Mouse (Mus musculus) embryonic facial prominence, embryonic 14.5 days (tissue): ENCODE data around the gene Vps33b. TPM values are rescaled to one million over a fixed set of nuclear protein-coding genes. Genes with fewer than 3 reads are reported as not detected.
A peak's percentile ranks its signal among the peaks of the same experiment; 100 is the strongest.

Experiments
- ATAC-seq: fragments of 200-750 bp; cut with Nextera tagmentation; 2 replicates; pipeline ENCODE4 v1.8.0; 2017; ENCODE audit warnings: low read depth, moderate number of reproducible peaks, moderate TSS enrichment
- DNase-seq: peaks from one replicate; pipeline ENCODE4 v3.0.0-alpha.2; 2015; ENCODE audit warnings: low spot score
- H3K27ac ChIP-seq: fragments of 300-500 bp; sonication (generic); replicated peaks from 2 replicates; pipeline ENCODE4 v1.5.1; 2014; ENCODE audit warnings: low read depth, mild to moderate bottlenecking, low read length, moderate library complexity
- H3K27me3 ChIP-seq: fragments of 300-500 bp; sonication (generic); replicated peaks from 2 replicates; pipeline ENCODE4 v1.6.1; 2014; ENCODE audit warnings: low read length; ENCODE audit not compliant: control insufficient read depth, insufficient read depth
- H3K36me3 ChIP-seq: fragments of 300-500 bp; sonication (generic); 2 replicates; pipeline ENCODE4 v1.6.1; 2014; ENCODE audit warnings: low read length, mixed read lengths; ENCODE audit not compliant: control insufficient read depth, insufficient read depth
- H3K4me1 ChIP-seq: fragments of 300-500 bp; sonication (generic); 2 replicates; pipeline ENCODE4 v1.6.1; 2014; ENCODE audit warnings: antibody characterized with exemption, low read length; ENCODE audit not compliant: control insufficient read depth, insufficient read depth
- H3K4me2 ChIP-seq: fragments of 300-500 bp; sonication (generic); 2 replicates; pipeline ENCODE4 v1.6.1; 2014; ENCODE audit warnings: low read depth, mild to moderate bottlenecking, low read length, moderate library complexity, mixed read lengths
- H3K4me3 ChIP-seq: fragments of 300-500 bp; sonication (generic); 2 replicates; pipeline ENCODE4 v1.5.1; 2014; ENCODE audit warnings: low read depth, mild to moderate bottlenecking, low read length
- H3K9ac ChIP-seq: fragments of 300-500 bp; sonication (generic); 2 replicates; pipeline ENCODE4 v1.6.1; 2014; ENCODE audit warnings: low read depth, mild to moderate bottlenecking, low read length, moderate library complexity, mixed read lengths
- H3K9me3 ChIP-seq: fragments of 300-500 bp; sonication (generic); 2 replicates; pipeline ENCODE4 v1.6.1; 2016; ENCODE audit warnings: low read length; ENCODE audit not compliant: control insufficient read depth
- WGBS: fragments of 180-500 bp; shearing (Covaris S2); extraction: QIAGEN DNeasy Blood & Tissue Kit; methylation state at CpG from one replicate; pipeline ENCODE4 v1.1.7; 2014; 5-methylcytosine and 5-hydroxymethylcytosine counted together
- polyA plus RNA-seq: library from polyadenylated mRNA; unstranded; fragments of >200 nt; fragmentation: Nextera tagmentation; extraction: Ambion mirVana; gene quantifications from 2 replicates; pipeline ENCODE4 v1.2.1, GENCODE M21; 2014

Vps33b gene
- polyA plus RNA-seq, 1 experiment from 2014 or later: 7.0 TPM

DNA sequence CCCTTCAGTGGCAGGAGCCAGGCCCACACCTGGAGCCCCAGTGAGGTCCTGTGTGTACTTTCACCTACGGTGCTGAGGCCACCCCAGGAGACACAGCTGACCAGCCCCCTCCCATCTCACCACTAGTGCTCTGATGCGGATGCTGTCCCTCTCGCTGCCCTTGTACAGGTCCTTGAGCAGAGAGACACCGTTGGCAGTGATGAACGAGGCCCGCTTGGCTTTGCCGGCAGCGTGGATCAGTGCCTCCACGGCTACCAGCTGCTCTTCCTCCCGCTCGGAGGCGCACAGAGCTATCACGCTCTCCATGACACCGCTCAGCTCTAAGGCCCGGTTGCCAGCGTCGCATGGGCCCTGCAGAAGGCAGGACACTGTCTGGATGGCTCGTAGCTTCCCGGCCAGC, 62.0 kb downstream of the Vps33b start:
- Histone ChIP-seq H3K9ac (no peak overlapping the region), H3K9me3 (peaks cover 6% of the 10 kb centered on the region; the same call in 1 of the 2 replicates), H3K4me1 (no peaks in the 10 kb centered on the region), H3K36me3 (peaks cover 100% of the 10 kb centered on the region), H3K27me3 (no peaks in the 10 kb centered on the region), H3K27ac (no peak overlapping the region), H3K4me3 (no peak overlapping the region), H3K4me2 (no peak overlapping the region)
- 98% methylated on average over 19 of the region's 19 CpGs for WGBS
- DNase-seq: no peak
- no peak for ATAC-seq

GRCm38 (mm10) chr7:80334848-80335247, 65.4 kb downstream of the Vps33b start:
- H3K9ac ChIP-seq: no peak overlapping the region
- DNase-seq (no peak), ATAC-seq (no peak)
- H3K4me3 ChIP-seq: no peak overlapping the region
- no peak overlapping the region for H3K4me2 ChIP-seq
- H3K4me1 ChIP-seq: peaks cover 10% of the 10 kb centered on the region
- no peak overlapping the region for H3K27ac ChIP-seq
- H3K27me3 ChIP-seq: no peaks in the 10 kb centered on the region
- WGBS: 97% methylated on average over 4 of the region's 4 CpGs
- peaks cover 6% of the 10 kb centered on the region; the same call in 1 of the 2 replicates for H3K9me3 ChIP-seq
- peaks cover 78% of the 10 kb centered on the region for H3K36me3 ChIP-seq

DNA sequence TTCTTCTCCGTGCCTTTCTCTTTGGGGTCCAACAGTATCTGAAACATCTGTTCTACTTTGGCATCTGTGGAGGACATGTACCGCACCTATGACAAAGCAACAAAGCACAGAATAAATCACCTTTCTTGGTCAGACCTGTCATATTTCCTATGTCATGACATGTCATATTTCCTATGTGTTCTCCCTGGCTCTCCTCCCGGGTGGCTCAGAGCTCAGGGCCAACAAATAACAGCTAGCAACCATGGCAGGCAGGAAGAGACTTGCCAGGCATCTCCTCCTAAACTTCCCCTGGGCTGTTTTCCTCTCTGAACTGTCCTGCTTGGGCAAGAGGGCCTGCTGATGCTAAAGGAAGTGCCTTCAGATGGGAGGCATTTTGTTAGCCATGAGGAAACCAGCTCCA, 67.5 kb downstream of the Vps33b start:
- ATAC-seq (no peak), DNase-seq (no peak)
- 88% methylated on average over 3 of the region's 3 CpGs for WGBS
- H3K27ac ChIP-seq: no peak overlapping the region
- no peak overlapping the region for H3K9ac ChIP-seq
- H3K9me3 ChIP-seq: peaks cover 6% of the 10 kb centered on the region; the same call in 1 of the 2 replicates
- H3K4me3 ChIP-seq: no peak overlapping the region
- peaks cover 15% of the 10 kb centered on the region for H3K4me1 ChIP-seq
- no peak overlapping the region for H3K4me2 ChIP-seq
- no peaks in the 10 kb centered on the region for H3K27me3 ChIP-seq
- peaks cover 58% of the 10 kb centered on the region for H3K36me3 ChIP-seq

DNA sequence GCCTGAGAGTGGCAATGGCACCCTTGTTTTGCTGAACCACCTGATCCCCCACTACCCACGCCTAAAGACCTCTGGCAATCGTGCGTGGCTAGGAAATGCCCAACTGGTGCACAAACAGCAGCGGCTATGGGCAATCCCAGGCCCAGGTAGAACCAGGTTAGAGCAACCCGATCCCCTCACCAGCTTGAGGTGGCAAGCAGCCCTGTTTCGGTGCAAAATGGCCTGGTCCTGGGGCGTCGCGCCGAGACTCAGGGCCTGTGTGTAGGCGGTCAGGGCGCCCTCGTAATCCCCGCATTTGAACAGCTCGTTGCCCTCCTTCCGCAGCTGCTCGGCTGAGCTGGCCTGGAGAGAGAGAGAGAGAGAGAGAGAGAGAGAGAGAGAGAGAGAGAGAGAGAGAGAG, 69.9 kb downstream of the Vps33b start:
- WGBS: 6% methylated on average over 12 of the region's 17 CpGs

DNA sequence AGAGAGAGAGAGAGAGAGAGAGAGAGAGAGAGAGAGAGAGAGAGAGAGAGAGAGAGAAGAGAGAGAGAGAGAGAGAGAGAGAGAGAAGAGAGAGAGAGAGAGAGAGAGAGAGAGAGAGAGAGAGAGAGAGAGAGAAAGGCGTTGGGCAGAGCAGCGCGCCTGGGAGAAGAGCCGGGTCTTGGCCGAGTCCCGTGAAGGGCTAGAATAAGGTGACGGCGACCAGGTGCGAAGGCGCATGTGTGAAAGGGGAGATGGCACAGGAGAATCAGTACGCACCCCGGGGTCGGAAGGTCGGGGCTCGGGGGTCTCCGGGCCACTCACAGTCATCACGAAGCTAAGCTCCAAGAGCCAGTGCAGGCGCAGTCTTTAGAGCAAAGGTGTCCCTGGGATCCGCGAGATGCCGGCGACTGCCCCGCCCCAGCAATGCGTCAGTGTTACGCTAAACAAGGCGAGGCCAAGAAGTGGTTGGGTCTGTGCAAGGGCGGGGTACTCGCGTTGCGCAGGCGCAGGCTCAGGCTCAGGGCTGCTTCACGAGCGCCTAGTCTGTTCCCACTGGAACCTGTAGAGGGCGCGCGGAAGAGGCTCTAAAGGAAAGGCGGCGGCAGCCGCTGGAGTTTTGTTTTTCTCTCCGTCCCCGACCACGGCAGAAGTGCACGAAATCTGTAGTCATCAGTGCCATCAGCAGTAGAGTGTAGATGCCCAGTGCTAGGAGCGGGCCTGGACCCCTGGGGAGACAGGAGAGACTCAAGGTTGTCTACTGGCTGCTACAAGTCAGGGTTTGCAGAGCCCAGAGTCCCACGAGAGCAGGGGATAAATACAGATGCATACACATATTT, 70.6 kb downstream of the Vps33b start:
- Histone ChIP-seq H3K4me2 (peak overlapping the region; percentile 77), H3K36me3 (peaks cover 27% of the 10 kb centered on the region), H3K4me3 (peak overlapping the region; percentile 65), H3K9me3 (no peaks in the 10 kb centered on the region), H3K9ac (peak overlapping the region; percentile 76), H3K27ac (peak overlapping the region; percentile 87), H3K4me1 (peaks cover 21% of the 10 kb centered on the region), H3K27me3 (no peaks in the 10 kb centered on the region)
- peak; percentile 99 for DNase-seq
- ATAC-seq: peak; percentile 98
- WGBS: under 1% methylated on average over 38 of the region's 45 CpGs

More for the DNA sequence above, 69.9 kb downstream of the Vps33b start:
- H3K9me3 ChIP-seq: no peaks in the 10 kb centered on the region
- ATAC-seq: no peak
- H3K36me3 ChIP-seq: peaks cover 33% of the 10 kb centered on the region
- peak overlapping the region; percentile 76 for H3K9ac ChIP-seq
- peak; percentile 52 for DNase-seq
- peak overlapping the region; percentile 67; the same call in 1 of the 2 replicates for H3K27ac ChIP-seq
- H3K27me3 ChIP-seq: no peaks in the 10 kb centered on the region
- peaks cover 21% of the 10 kb centered on the region for H3K4me1 ChIP-seq
- H3K4me3 ChIP-seq: peak overlapping the region; percentile 65
- H3K4me2 ChIP-seq: peak overlapping the region; percentile 77

DNA sequence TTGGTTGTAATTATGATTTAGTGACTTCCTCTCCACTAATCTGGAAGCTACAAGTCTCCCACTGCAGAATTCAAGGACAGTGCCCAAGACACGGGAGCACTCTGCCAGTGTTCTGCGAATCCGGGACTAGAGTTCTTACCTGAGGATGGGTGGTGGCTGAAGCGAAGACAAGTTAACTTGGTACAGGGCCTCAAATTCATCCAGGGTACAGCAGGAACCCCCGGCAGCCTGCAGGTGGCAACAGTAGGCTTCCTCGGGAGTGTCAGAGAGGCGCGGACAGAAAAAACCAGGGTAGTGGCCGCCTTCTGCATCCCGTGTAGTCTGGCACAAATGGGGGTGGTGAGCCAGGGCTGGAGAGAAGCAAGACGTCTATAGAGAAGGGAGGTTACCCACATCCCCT, 71.3 kb downstream of the Vps33b start, which contains the start of gene Unc45a:
Gene Unc45a (minus strand): TSS at position 213 of the 400 bp plus-strand sequence.
- peak within 1 kb of the TSS; percentile 65 for H3K4me3 ChIP-seq
- H3K4me2 ChIP-seq: peak within 1 kb of the TSS; percentile 77
- peak within 1 kb of the TSS; percentile 76 for H3K9ac ChIP-seq
- H3K27ac ChIP-seq: peak within 1 kb of the TSS; percentile 87
- H3K27me3 ChIP-seq: no peaks in the 10 kb centered on the region
- ATAC-seq (peak; percentile 66), DNase-seq (peak; percentile 87)
- H3K9me3 ChIP-seq: no peaks in the 10 kb centered on the region
- 3% methylated on average over 11 of the region's 11 CpGs for WGBS
- peaks cover 19% of the 10 kb centered on the region for H3K36me3 ChIP-seq
- peaks cover 21% of the 10 kb centered on the region for H3K4me1 ChIP-seq

Other genes with a start within 250 kb of the Vps33b start
- 14.2 and 14.3 TPM in 2 replicates for gene Zfp710, start 244.8 kb upstream of the Vps33b start, polyA plus RNA-seq
- gene Idh2, start 154.3 kb upstream of the Vps33b start, polyA plus RNA-seq: 565 and 594 TPM in 2 replicates
- 10.5 and 11.9 TPM in 2 replicates for gene Sema4b, start 82.8 kb upstream of the Vps33b start, polyA plus RNA-seq
- gene Cib1, start 36.8 kb upstream of the Vps33b start, polyA plus RNA-seq: 73.7 and 89.1 TPM in 2 replicates
- 2.0 and 2.6 TPM in 2 replicates for gene Gdpgp1, start 36.8 kb upstream of the Vps33b start, polyA plus RNA-seq
- 0.35 and 0.79 TPM in 2 replicates for gene Ttll13, start 23.3 kb upstream of the Vps33b start, polyA plus RNA-seq
- 45.7 and 45.8 TPM in 2 replicates for gene Ngrn, start 8.4 kb upstream of the Vps33b start, polyA plus RNA-seq
- 108 and 118 TPM in 2 replicates for gene Prc1, start 24.8 kb downstream of the Vps33b start, polyA plus RNA-seq
- 6.8 and 8.4 TPM in 2 replicates for gene Rccd1, start 54.8 kb downstream of the Vps33b start, polyA plus RNA-seq
- 34.1 and 39.7 TPM in 2 replicates for gene Unc45a, start 71.4 kb downstream of the Vps33b start, polyA plus RNA-seq
- 19.6 and 22.8 TPM in 2 replicates for gene Hddc3, start 73.5 kb downstream of the Vps33b start, polyA plus RNA-seq
- 15.7 and 19.3 TPM in 2 replicates for gene Man2a2, start 101.7 kb downstream of the Vps33b start, polyA plus RNA-seq
- gene Fes, start 118.3 kb downstream of the Vps33b start, polyA plus RNA-seq: 14.6 and 15.7 TPM in 2 replicates
- gene Furin, start 135.8 kb downstream of the Vps33b start, polyA plus RNA-seq: 17.2 and 18.4 TPM in 2 replicates